Mouse (Mus musculus): ENCODE measurements around the gene Map3k3. TPM values are rescaled to one million over a fixed set of nuclear protein-coding genes. Genes with fewer than 3 reads are reported as not detected.
A peak's percentile ranks its signal among the peaks of the same experiment; 100 is the strongest.

The Map3k3 gene
- polyA plus RNA-seq, 1 experiment from 2014 or later: 16.8 TPM

GRCm38 (mm10) chr11:106155761-106156160 lies 71.3 kb downstream of the Map3k3 start:
- ATAC-seq (replicated peaks; ENCODE audit: insufficient number of reproducible peaks, low FRiP score, low TSS enrichment, low read depth): no peak
- peaks cover 18% of the 10 kb centered on the region for H3K36me3 ChIP-seq (replicated peaks; ENCODE audit: control insufficient read depth, insufficient read depth, low read depth, low read length)
- H3K27me3 ChIP-seq (ENCODE audit: control insufficient read depth, insufficient read depth, low read length): no peaks in the 10 kb centered on the region
- WGBS: 60% methylated on average over 3 of the region's 3 CpGs
- no peak overlapping the region for H3K4me2 ChIP-seq (ENCODE audit: low read depth, low read length)
- H3K9me3 ChIP-seq (replicated peaks; ENCODE audit: control insufficient read depth, low read length): no peaks in the 10 kb centered on the region
- 0 out of 2 replicates have a peak overlapping the region, but pooled peaks have one; percentile 28 for H3K27ac ChIP-seq (replicated peaks; ENCODE audit: low read depth, low read length)
- H3K4me1 ChIP-seq (ENCODE audit: control insufficient read depth, insufficient read depth, low read length): peaks cover 11% of the 10 kb centered on the region
- no peak overlapping the region for H3K4me3 ChIP-seq (ENCODE audit: low read depth, low read length)
- no peak for DNase-seq (ENCODE audit: low spot score)
- H3K9ac ChIP-seq (replicated peaks; ENCODE audit: low read length): no peak overlapping the region

GRCm38 (mm10) chr11:106156257-106156656 lies 71.8 kb downstream of the Map3k3 start:
- H3K27me3 ChIP-seq (ENCODE audit: control insufficient read depth, insufficient read depth, low read length): no peaks in the 10 kb centered on the region
- H3K4me2 ChIP-seq (ENCODE audit: low read depth, low read length): no peak overlapping the region
- H3K4me1 ChIP-seq (ENCODE audit: control insufficient read depth, insufficient read depth, low read length): peaks cover 16% of the 10 kb centered on the region
- DNase-seq (ENCODE audit: low spot score) (no peak), ATAC-seq (replicated peaks; ENCODE audit: insufficient number of reproducible peaks, low FRiP score, low TSS enrichment, low read depth) (no peak)
- H3K9me3 ChIP-seq (replicated peaks; ENCODE audit: control insufficient read depth, low read length): no peaks in the 10 kb centered on the region
- no peak overlapping the region for H3K27ac ChIP-seq (replicated peaks; ENCODE audit: low read depth, low read length)
- H3K4me3 ChIP-seq (ENCODE audit: low read depth, low read length): no peak overlapping the region
- peaks cover 16% of the 10 kb centered on the region for H3K36me3 ChIP-seq (replicated peaks; ENCODE audit: control insufficient read depth, insufficient read depth, low read depth, low read length)
- no peak overlapping the region for H3K9ac ChIP-seq (replicated peaks; ENCODE audit: low read length)
- 80% methylated on average over 1 of the region's 1 CpGs for WGBS

- no peak overlapping the region for H3K4me2 ChIP-seq (ENCODE audit: low read depth, low read length)
- DNase-seq (ENCODE audit: low spot score): no peak
- H3K4me3 ChIP-seq (ENCODE audit: low read depth, low read length): no peak overlapping the region
- H3K4me1 ChIP-seq (ENCODE audit: control insufficient read depth, insufficient read depth, low read length): peaks cover 19% of the 10 kb centered on the region
- ATAC-seq (replicated peaks; ENCODE audit: insufficient number of reproducible peaks, low FRiP score, low TSS enrichment, low read depth): no peak
- H3K27ac ChIP-seq (replicated peaks; ENCODE audit: low read depth, low read length): no peak overlapping the region
- no peak overlapping the region for H3K9ac ChIP-seq (replicated peaks; ENCODE audit: low read length)
- no peaks in the 10 kb centered on the region for H3K27me3 ChIP-seq (ENCODE audit: control insufficient read depth, insufficient read depth, low read length)
- H3K36me3 ChIP-seq (replicated peaks; ENCODE audit: control insufficient read depth, insufficient read depth, low read depth, low read length): peaks cover 16% of the 10 kb centered on the region
- WGBS: 91% methylated on average over 7 of the region's 7 CpGs
- H3K9me3 ChIP-seq (replicated peaks; ENCODE audit: control insufficient read depth, low read length): no peaks in the 10 kb centered on the region
Measured at GRCm38 (mm10) chr11:106157154-106157553, 72.7 kb downstream of the Map3k3 start.

GRCm38 (mm10) chr11:106158081-106158929 lies 73.9 kb downstream of the Map3k3 start:
- no peak for DNase-seq (ENCODE audit: low spot score)
- WGBS: 57% methylated on average over 14 of the region's 14 CpGs

GRCm38 (mm10) chr11:106158930-106159215 lies 74.5 kb downstream of the Map3k3 start:
- H3K4me1 ChIP-seq (ENCODE audit: control insufficient read depth, insufficient read depth, low read length): peaks cover 19% of the 10 kb centered on the region
- peak overlapping the region; percentile 96 for H3K9ac ChIP-seq (replicated peaks; ENCODE audit: low read length)
- ATAC-seq (replicated peaks; ENCODE audit: insufficient number of reproducible peaks, low FRiP score, low TSS enrichment, low read depth): peak; percentile 27; the same call in 1 of the 2 replicates
- H3K4me3 ChIP-seq (ENCODE audit: low read depth, low read length): peak overlapping the region; percentile 83
- H3K27me3 ChIP-seq (ENCODE audit: control insufficient read depth, insufficient read depth, low read length): no peaks in the 10 kb centered on the region
- peak overlapping the region; percentile 96 for H3K4me2 ChIP-seq (ENCODE audit: low read depth, low read length)
- H3K9me3 ChIP-seq (replicated peaks; ENCODE audit: control insufficient read depth, low read length): no peaks in the 10 kb centered on the region
- no peak for DNase-seq (ENCODE audit: low spot score)
- peak overlapping the region; percentile 99 for H3K27ac ChIP-seq (replicated peaks; ENCODE audit: low read depth, low read length)
- peaks cover 18% of the 10 kb centered on the region for H3K36me3 ChIP-seq (replicated peaks; ENCODE audit: control insufficient read depth, insufficient read depth, low read depth, low read length)
- WGBS: 41% methylated on average over 9 of the region's 9 CpGs

More at GRCm38 (mm10) chr11:106158081-106158929, 73.9 kb downstream of the Map3k3 start:
- no peaks in the 10 kb centered on the region for H3K9me3 ChIP-seq (replicated peaks; ENCODE audit: control insufficient read depth, low read length)
- H3K27me3 ChIP-seq (ENCODE audit: control insufficient read depth, insufficient read depth, low read length): no peaks in the 10 kb centered on the region
- peak overlapping the region; percentile 83 for H3K4me3 ChIP-seq (ENCODE audit: low read depth, low read length)
- H3K27ac ChIP-seq (replicated peaks; ENCODE audit: low read depth, low read length): peak overlapping the region; percentile 99
- peaks cover 18% of the 10 kb centered on the region for H3K36me3 ChIP-seq (replicated peaks; ENCODE audit: control insufficient read depth, insufficient read depth, low read depth, low read length)
- peak overlapping the region; percentile 96 for H3K4me2 ChIP-seq (ENCODE audit: low read depth, low read length)
- peaks cover 19% of the 10 kb centered on the region for H3K4me1 ChIP-seq (ENCODE audit: control insufficient read depth, insufficient read depth, low read length)
- H3K9ac ChIP-seq (replicated peaks; ENCODE audit: low read length): peak overlapping the region; percentile 96
- no peak for ATAC-seq (replicated peaks; ENCODE audit: insufficient number of reproducible peaks, low FRiP score, low TSS enrichment, low read depth)

GRCm38 (mm10) chr11:106159216-106159920 lies 75.0 kb downstream of the Map3k3 start:
- Histone ChIP-seq H3K27ac (replicated peaks; ENCODE audit: low read depth, low read length) (peak overlapping the region; percentile 99), H3K9ac (replicated peaks; ENCODE audit: low read length) (peak overlapping the region; percentile 96), H3K9me3 (replicated peaks; ENCODE audit: control insufficient read depth, low read length) (no peaks in the 10 kb centered on the region), H3K36me3 (replicated peaks; ENCODE audit: control insufficient read depth, insufficient read depth, low read depth, low read length) (peaks cover 18% of the 10 kb centered on the region), H3K4me3 (ENCODE audit: low read depth, low read length) (peak overlapping the region; percentile 83), H3K27me3 (ENCODE audit: control insufficient read depth, insufficient read depth, low read length) (no peaks in the 10 kb centered on the region), H3K4me2 (ENCODE audit: low read depth, low read length) (peak overlapping the region; percentile 96), H3K4me1 (ENCODE audit: control insufficient read depth, insufficient read depth, low read length) (peaks cover 19% of the 10 kb centered on the region)
- under 1% methylated on average over 25 of the region's 25 CpGs for WGBS
- peak; percentile 68 for ATAC-seq (replicated peaks; ENCODE audit: insufficient number of reproducible peaks, low FRiP score, low TSS enrichment, low read depth)
- DNase-seq (ENCODE audit: low spot score): peak; percentile 84

- H3K4me1 ChIP-seq (ENCODE audit: control insufficient read depth, insufficient read depth, low read length): peaks cover 19% of the 10 kb centered on the region
- no peaks in the 10 kb centered on the region for H3K27me3 ChIP-seq (ENCODE audit: control insufficient read depth, insufficient read depth, low read length)
- peaks cover 18% of the 10 kb centered on the region for H3K36me3 ChIP-seq (replicated peaks; ENCODE audit: control insufficient read depth, insufficient read depth, low read depth, low read length)
- no peaks in the 10 kb centered on the region for H3K9me3 ChIP-seq (replicated peaks; ENCODE audit: control insufficient read depth, low read length)
- peak overlapping the region; percentile 96 for H3K9ac ChIP-seq (replicated peaks; ENCODE audit: low read length)
- H3K4me2 ChIP-seq (ENCODE audit: low read depth, low read length): peak overlapping the region; percentile 96
- H3K4me3 ChIP-seq (ENCODE audit: low read depth, low read length): peak overlapping the region; percentile 83
- H3K27ac ChIP-seq (replicated peaks; ENCODE audit: low read depth, low read length): peak overlapping the region; percentile 99
- under 1% methylated on average over 65 of the region's 106 CpGs for WGBS
- peak; percentile 84 for DNase-seq (ENCODE audit: low spot score)
- peak; percentile 53 for ATAC-seq (replicated peaks; ENCODE audit: insufficient number of reproducible peaks, low FRiP score, low TSS enrichment, low read depth)
Measured at GRCm38 (mm10) chr11:106159921-106160840, 75.8 kb downstream of the Map3k3 start.
